ENCODE assay signal across 9 mouse cellular contexts in the genomic region with DNA sequence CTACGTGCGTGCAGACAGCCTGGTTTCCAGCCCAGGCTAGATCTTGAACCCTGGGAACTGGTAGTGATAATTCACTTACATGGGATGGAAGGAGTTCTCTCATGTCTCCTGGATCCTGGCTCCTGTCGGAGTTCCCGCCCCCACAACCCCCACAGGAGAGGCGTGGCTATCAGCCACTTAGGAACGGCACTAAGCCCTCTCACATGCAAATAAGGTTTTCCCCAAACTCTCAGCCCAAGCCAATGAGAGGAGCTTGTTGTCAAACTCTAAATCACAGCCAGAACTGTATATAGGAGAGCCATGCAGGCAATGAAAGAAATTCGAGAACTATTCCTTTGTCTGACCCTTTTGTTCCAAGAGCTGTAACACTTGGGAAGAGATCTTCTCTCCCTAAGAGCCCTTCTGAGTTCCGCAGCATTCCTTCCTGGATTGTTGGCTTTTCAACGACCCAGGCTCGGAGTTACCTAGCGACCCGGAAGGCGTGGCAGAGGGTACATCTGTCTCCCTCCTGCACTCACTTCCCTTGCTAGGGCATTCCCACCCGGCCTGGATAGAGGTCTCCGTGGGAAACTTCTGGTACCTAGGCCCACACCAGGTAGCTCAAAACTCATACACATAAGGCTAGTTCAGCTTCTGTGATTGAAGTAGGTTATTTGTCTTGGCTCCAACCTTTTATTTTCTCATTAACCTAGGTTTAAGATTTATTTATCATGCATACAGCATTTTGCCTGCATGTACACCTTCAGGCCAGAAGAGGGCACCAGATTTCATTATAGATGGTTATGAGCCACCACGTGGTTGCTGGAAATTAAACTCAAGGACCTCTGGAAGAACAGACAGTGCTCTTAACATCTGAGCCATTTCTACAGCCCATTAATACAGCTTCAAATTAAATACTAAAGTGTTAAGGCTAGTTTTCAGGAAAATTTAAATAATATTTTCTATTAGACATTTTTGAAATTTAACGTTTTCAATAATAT. TPM values are rescaled to one million over a fixed set of nuclear protein-coding genes. Genes with fewer than 3 reads are reported as not detected.
DNase-seq lines count a peak whose midpoint lies in the region; ATAC-seq and TF ChIP-seq lines count a peak whose summit lies in the region.
"Had no signal": no experiment of that assay in that cellular context is flagged by ENCODE, and none has a peak within 500 bp of the region (broad histone marks: within the 10 kb centered on the region; RNA-seq: fewer than 3 reads in every experiment).

No protein-coding gene starts in this region.

- H3K4me3 ChIP-seq in heart, embryonic 12.5 days = peak overlapping the region; percentile 42
- H3K4me3 ChIP-seq in embryonic facial prominence, embryonic 13.5 days = peak overlapping the region; percentile 27
- H3K4me3 ChIP-seq in intestine, postnatal 0 days (ENCODE audit: low read depth, low read length) = no peak overlapping the region
- peak overlapping the region; percentile 18 for H3K4me3 ChIP-seq in midbrain, embryonic 11.5 days (ENCODE audit: low read depth, low read length)

- TF ChIP-seq CTCF in intestine, postnatal 0 days (IDR thresholded peaks at IDR 0.05; ENCODE audit: low read depth) = peak; percentile 64

- no peaks in the 10 kb centered on the region for H3K36me3 ChIP-seq in heart, embryonic 12.5 days
- H3K36me3 ChIP-seq in embryonic facial prominence, embryonic 13.5 days = no peaks in the 10 kb centered on the region
- no peaks in the 10 kb centered on the region for H3K36me3 ChIP-seq in intestine, postnatal 0 days (ENCODE audit: control insufficient read depth, insufficient read depth)
- no peaks in the 10 kb centered on the region for H3K36me3 ChIP-seq in midbrain, embryonic 11.5 days (ENCODE audit: control insufficient read depth, insufficient read depth, low read length)

- no peaks in the 10 kb centered on the region for H3K4me1 ChIP-seq in heart, embryonic 12.5 days (replicated peaks)
- 0 out of 2 replicates have a peak, but pooled peaks cover 4% of the 10 kb centered on the region for H3K4me1 ChIP-seq in embryonic facial prominence, embryonic 13.5 days
- H3K4me1 ChIP-seq in intestine, postnatal 0 days (replicated peaks; ENCODE audit: control insufficient read depth, insufficient read depth, low read length) = no peaks in the 10 kb centered on the region
- H3K4me1 ChIP-seq in midbrain, embryonic 11.5 days (ENCODE audit: control insufficient read depth, insufficient read depth, low read length) = no peaks in the 10 kb centered on the region

- H3K27me3 ChIP-seq in heart, embryonic 12.5 days (replicated peaks) = no peaks in the 10 kb centered on the region
- H3K27me3 ChIP-seq in embryonic facial prominence, embryonic 13.5 days = no peaks in the 10 kb centered on the region
- H3K27me3 ChIP-seq in intestine, postnatal 0 days (replicated peaks; ENCODE audit: control insufficient read depth, insufficient read depth, low read length) = no peaks in the 10 kb centered on the region
- no peaks in the 10 kb centered on the region for H3K27me3 ChIP-seq in midbrain, embryonic 11.5 days (ENCODE audit: control insufficient read depth, insufficient read depth, low read length)

- ATAC-seq in heart, embryonic 12.5 days (ENCODE audit: insufficient number of reproducible peaks, low FRiP score) = no peak
- ATAC-seq in embryonic facial prominence, embryonic 13.5 days (ENCODE audit: insufficient number of reproducible peaks, insufficient read depth, low FRiP score, low TSS enrichment, low read depth) = no peak
- no peak for ATAC-seq in intestine, postnatal 0 days
- peak; percentile 91 for ATAC-seq in midbrain, embryonic 11.5 days (ENCODE audit: low FRiP score)

- H3K4me2 ChIP-seq in heart, embryonic 12.5 days = peak overlapping the region; percentile 74
- peak overlapping the region; percentile 56 for H3K4me2 ChIP-seq in embryonic facial prominence, embryonic 13.5 days
- H3K4me2 ChIP-seq in intestine, postnatal 0 days (replicated peaks; ENCODE audit: low read depth) = no peak overlapping the region; the same call in 1 of the 2 replicates
- peak overlapping the region; percentile 44 for H3K4me2 ChIP-seq in midbrain, embryonic 11.5 days

- DNase-seq in heart, adult 18-20 months = no peak
- peak; percentile 92 for DNase-seq in midbrain, embryonic 11.5 days (ENCODE audit: low spot score, missing footprints)
- no peak for DNase-seq in urinary bladder, adult 18-20 months (ENCODE audit: low spot score in 2 of 2)
- no peak for DNase-seq in ovary, postnatal 10 days (ENCODE audit: low spot score)
- no peak for DNase-seq in right cerebral cortex, postnatal 25 days

- H3K27ac ChIP-seq in heart, embryonic 12.5 days (ENCODE audit: poor library complexity, severe bottlenecking) = no peak overlapping the region
- H3K27ac ChIP-seq in embryonic facial prominence, embryonic 13.5 days = no peak overlapping the region
- no peak overlapping the region for H3K27ac ChIP-seq in intestine, postnatal 0 days (ENCODE audit: low read depth, low read length)
- H3K27ac ChIP-seq in midbrain, embryonic 11.5 days (ENCODE audit: low read depth, low read length) = no peak overlapping the region
- H3K27ac ChIP-seq: macrophage had no signal

- 10% methylated on average over 17 of the region's 17 CpGs for WGBS in heart, embryonic 12.5 days
- WGBS in embryonic facial prominence, embryonic 13.5 days = 12% methylated on average over 17 of the region's 17 CpGs
- WGBS in intestine, postnatal 0 days = 14% methylated on average over 17 of the region's 17 CpGs
- WGBS in midbrain, embryonic 11.5 days = 10% methylated on average over 17 of the region's 17 CpGs

- peak overlapping the region; percentile 36; the same call in 1 of the 2 replicates for H3K9ac ChIP-seq in heart, embryonic 12.5 days
- H3K9ac ChIP-seq in embryonic facial prominence, embryonic 13.5 days = peak overlapping the region; percentile 57; the same call in 1 of the 2 replicates
- no peak overlapping the region for H3K9ac ChIP-seq in intestine, postnatal 0 days (ENCODE audit: low read depth, low read length)
- H3K9ac ChIP-seq in midbrain, embryonic 11.5 days (ENCODE audit: low read length) = peak overlapping the region; percentile 46

- H3K9me3 ChIP-seq in heart, embryonic 12.5 days (replicated peaks) = no peaks in the 10 kb centered on the region
- H3K9me3 ChIP-seq in embryonic facial prominence, embryonic 13.5 days = no peaks in the 10 kb centered on the region
- H3K9me3 ChIP-seq in intestine, postnatal 0 days (ENCODE audit: control insufficient read depth) = no peaks in the 10 kb centered on the region
- H3K9me3 ChIP-seq in midbrain, embryonic 11.5 days (ENCODE audit: control insufficient read depth, low read length) = no peaks in the 10 kb centered on the region

RNA-seq across cellular contexts. Expression of a gene that starts 46.3 kb away (rescaled TPM):
- polyA plus RNA-seq in heart, embryonic 12.5 days (2016; fragmentation: Nextera tagmentation; extraction: Ambion mirVana) = 87.8 and 93.9 TPM in 2 replicates
- 10 to 100 TPM in 1 of 2 experiments, 1 to 10 TPM in 1; 6.9 to 10.2 TPM for total RNA-seq in heart, adult 18-20 months (2021)
- 17.1 and 22.1 TPM in 2 replicates for polyA plus RNA-seq in embryonic facial prominence, embryonic 13.5 days (2015; fragmentation: Nextera tagmentation; extraction: Ambion mirVana)
- polyA plus RNA-seq in intestine, postnatal 0 days (2015; fragmentation: Nextera tagmentation; extraction: Ambion mirVana) = 5.3 and 6.2 TPM in 2 replicates
- 63.0 and 64.7 TPM in 2 replicates for polyA plus RNA-seq in midbrain, embryonic 11.5 days (2014; fragmentation: Nextera tagmentation; extraction: Ambion mirVana)
- polyA plus RNA-seq: macrophage had no signal
